Mouse (Mus musculus): ENCODE measurements around the gene Igf2bp1.

GRCm38 (mm10) chr11:96047469-96048373 is 42.0 kb upstream of the Igf2bp1 start:
- TF ChIP-seq HCFC1 (IDR thresholded peaks at IDR 0.05; ENCODE audit: borderline replicate concordance, insufficient read depth, low read length): no peak
- no peak for TF ChIP-seq MAFK (IDR thresholded peaks at IDR 0.05; ENCODE audit: insufficient read depth, low read depth, low read length)

All from ES-E14 (cell line).